Mouse (Mus musculus) neural tube, embryonic 14.5 days (tissue): Measurements from ENCODE around the gene Slc35e3. TPM values are rescaled to one million over a fixed set of nuclear protein-coding genes. Genes with fewer than 3 reads are reported as not detected.

Source experiments
- ATAC-seq: fragments of 200-750 bp; cut with Nextera tagmentation; 2 replicates; pipeline ENCODE4 v1.8.0; 2017; ENCODE audit warnings: low read depth, mild to moderate bottlenecking, moderate TSS enrichment, moderate library complexity
- H3K27ac ChIP-seq: fragments of 300-500 bp; sonication (generic); 2 replicates; pipeline ENCODE4 v1.5.1; 2014; ENCODE audit warnings: low read depth, mild to moderate bottlenecking, control low read depth, low read length, moderate library complexity, mixed read lengths
- H3K27me3 ChIP-seq: fragments of 300-500 bp; sonication (generic); 2 replicates; pipeline ENCODE4 v1.6.1; 2014; ENCODE audit warnings: low read length; ENCODE audit not compliant: control insufficient read depth, insufficient read depth
- H3K36me3 ChIP-seq: fragments of 300-500 bp; sonication (generic); 2 replicates; pipeline ENCODE4 v1.6.1; 2014; ENCODE audit warnings: low read length, mixed read lengths; ENCODE audit not compliant: control insufficient read depth, insufficient read depth
- H3K4me1 ChIP-seq: fragments of 300-500 bp; sonication (generic); 2 replicates; pipeline ENCODE4 v1.6.1; 2014; ENCODE audit warnings: low read length; ENCODE audit not compliant: control insufficient read depth, insufficient read depth
- H3K4me2 ChIP-seq: fragments of 300-500 bp; sonication (generic); 2 replicates; pipeline ENCODE4 v1.6.1; 2014; ENCODE audit warnings: mild to moderate bottlenecking, low read depth, low read length, control low read depth
- H3K4me3 ChIP-seq: fragments of 300-500 bp; sonication (generic); 2 replicates; pipeline ENCODE4 v1.5.1; 2014; ENCODE audit warnings: low read depth, low read length, control low read depth, mixed read lengths
- H3K9ac ChIP-seq: fragments of 300-500 bp; sonication (generic); replicated peaks from 2 replicates; pipeline ENCODE4 v1.6.1; 2014; ENCODE audit warnings: low read depth, mild to moderate bottlenecking, control low read depth, low read length, mixed read lengths
- H3K9me3 ChIP-seq: fragments of 300-500 bp; sonication (generic); 2 replicates; pipeline ENCODE4 v1.6.1; 2016; ENCODE audit warnings: low read length; ENCODE audit not compliant: control insufficient read depth
- WGBS: fragments of 180-500 bp; shearing (Covaris S2); extraction: QIAGEN DNeasy Blood & Tissue Kit; methylation state at CpG from one replicate; pipeline ENCODE4 v1.1.7; 2014; 5-methylcytosine and 5-hydroxymethylcytosine counted together
- polyA plus RNA-seq: library from polyadenylated mRNA; unstranded; fragments of >200 nt; fragmentation: Nextera tagmentation; extraction: Ambion mirVana; gene quantifications from 2 replicates; pipeline ENCODE4 v1.2.1, GENCODE M21; 2014

Slc35e3 gene
- polyA plus RNA-seq, 1 experiment from 2014 or later, result 20.5 TPM

GRCm38 (mm10) chr10:117714928-117715500, 31.2 kb downstream of the Slc35e3 start:
- Histone ChIP-seq H3K27ac (no peak overlapping the region), H3K9ac (no peak overlapping the region), H3K4me2 (no peak overlapping the region), H3K36me3 (no peaks in the 10 kb centered on the region), H3K9me3 (no peaks in the 10 kb centered on the region), H3K4me3 (no peak overlapping the region), H3K27me3 (no peaks in the 10 kb centered on the region), H3K4me1 (peaks cover 4% of the 10 kb centered on the region; the same call in 1 of the 2 replicates)
- WGBS, result 76% methylated on average over 4 of the region's 4 CpGs
- ATAC-seq, result no peak

GRCm38 (mm10) chr10:117714048-117714545, 32.1 kb downstream of the Slc35e3 start:
- Histone ChIP-seq H3K27ac (no peak overlapping the region), H3K4me3 (no peak overlapping the region), H3K9ac (no peak overlapping the region), H3K27me3 (no peaks in the 10 kb centered on the region), H3K36me3 (no peaks in the 10 kb centered on the region), H3K4me1 (peaks cover 9% of the 10 kb centered on the region; the same call in 1 of the 2 replicates), H3K9me3 (no peaks in the 10 kb centered on the region), H3K4me2 (no peak overlapping the region)
- 95% methylated on average over 3 of the region's 3 CpGs for WGBS
- no peak for ATAC-seq

DNA sequence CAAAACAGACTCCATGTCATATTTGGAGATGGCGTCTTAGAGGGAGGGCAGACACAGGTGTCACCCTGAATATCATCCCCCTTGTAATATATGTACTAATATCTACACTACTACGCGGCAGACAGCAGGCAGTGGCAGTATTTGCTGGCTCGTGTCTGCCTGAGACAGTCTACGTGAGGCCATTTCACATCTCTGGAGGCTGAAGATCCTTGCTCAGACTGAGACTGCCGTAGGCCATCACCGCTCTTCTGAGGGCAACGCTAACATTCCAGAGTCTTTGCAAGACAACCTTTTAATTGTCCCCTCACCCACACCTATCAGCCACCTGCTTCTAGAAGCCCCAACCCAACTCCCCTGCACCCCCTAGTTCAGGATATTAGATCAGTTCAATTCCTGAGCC, 32.7 kb downstream of the Slc35e3 start:
- ATAC-seq, result no peak
- Histone ChIP-seq H3K9ac (no peak overlapping the region), H3K27ac (no peak overlapping the region), H3K4me1 (peaks cover 14% of the 10 kb centered on the region; the same call in 1 of the 2 replicates), H3K27me3 (no peaks in the 10 kb centered on the region), H3K4me2 (no peak overlapping the region), H3K9me3 (no peaks in the 10 kb centered on the region), H3K36me3 (no peaks in the 10 kb centered on the region), H3K4me3 (no peak overlapping the region)
- WGBS, result 95% methylated on average over 8 of the region's 8 CpGs

DNA sequence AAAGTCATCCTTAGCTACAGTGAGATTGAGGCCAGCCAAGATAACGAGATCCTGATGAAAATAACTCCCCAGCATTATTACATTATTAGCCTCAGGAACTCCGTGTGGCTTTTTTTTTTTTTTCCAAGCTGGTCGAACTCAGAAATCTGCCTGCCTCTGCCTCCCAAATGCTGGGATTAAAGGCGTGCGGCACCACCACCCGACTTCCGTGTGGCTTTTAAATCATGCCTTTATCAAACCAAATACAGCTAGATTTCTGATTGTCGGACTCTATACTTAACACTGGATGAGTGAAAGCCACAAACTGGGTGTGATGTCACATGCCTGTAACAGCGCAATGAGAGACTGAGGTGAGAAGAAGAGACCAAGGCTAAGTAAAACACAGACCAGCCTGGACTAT, 33.3 kb downstream of the Slc35e3 start:
- H3K4me3 ChIP-seq, result no peak overlapping the region
- 94% methylated on average over 9 of the region's 9 CpGs for WGBS
- ATAC-seq, result no peak

DNA sequence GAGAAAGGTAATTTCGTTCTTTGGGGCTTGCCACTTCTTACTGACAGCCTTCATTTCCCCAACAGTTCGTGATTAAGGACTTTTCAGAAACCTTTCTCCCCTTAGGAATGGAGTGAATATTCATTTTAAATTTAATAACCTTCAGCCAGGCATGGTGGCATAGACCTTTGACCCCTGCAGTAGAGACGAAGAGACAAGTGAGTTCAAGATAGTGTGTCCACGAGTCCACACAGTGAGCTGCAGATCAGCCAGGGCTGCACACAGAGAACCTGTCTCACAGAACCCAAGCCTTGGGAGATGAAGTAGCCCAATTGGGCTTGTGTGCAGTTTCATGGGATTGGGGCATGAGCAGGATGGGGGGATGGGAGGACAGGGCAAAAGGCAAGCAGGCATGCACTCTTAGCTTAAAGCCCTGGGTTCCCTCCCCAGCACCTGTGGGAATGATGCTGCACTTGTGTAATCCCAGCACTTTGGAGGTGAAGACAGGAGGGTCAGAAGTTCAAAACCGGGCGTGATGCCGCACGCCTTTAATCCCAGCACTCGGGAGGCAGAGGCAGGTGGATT, 33.9 kb downstream of the Slc35e3 start:
- Histone ChIP-seq H3K9ac (no peak overlapping the region), H3K9me3 (no peaks in the 10 kb centered on the region), H3K4me1 (peaks cover 14% of the 10 kb centered on the region; the same call in 1 of the 2 replicates), H3K27ac (no peak overlapping the region), H3K36me3 (no peaks in the 10 kb centered on the region; the same call in 1 of the 2 replicates), H3K4me2 (no peak overlapping the region), H3K27me3 (no peaks in the 10 kb centered on the region), H3K4me3 (no peak overlapping the region)
- WGBS, result 90% methylated on average over 9 of the region's 9 CpGs
- ATAC-seq, result no peak

More for the DNA sequence above, 33.3 kb downstream of the Slc35e3 start:
- Histone ChIP-seq H3K4me2 (no peak overlapping the region), H3K9ac (no peak overlapping the region), H3K4me1 (peaks cover 14% of the 10 kb centered on the region; the same call in 1 of the 2 replicates), H3K9me3 (no peaks in the 10 kb centered on the region), H3K36me3 (no peaks in the 10 kb centered on the region), H3K27ac (no peak overlapping the region), H3K27me3 (no peaks in the 10 kb centered on the region)

DNA sequence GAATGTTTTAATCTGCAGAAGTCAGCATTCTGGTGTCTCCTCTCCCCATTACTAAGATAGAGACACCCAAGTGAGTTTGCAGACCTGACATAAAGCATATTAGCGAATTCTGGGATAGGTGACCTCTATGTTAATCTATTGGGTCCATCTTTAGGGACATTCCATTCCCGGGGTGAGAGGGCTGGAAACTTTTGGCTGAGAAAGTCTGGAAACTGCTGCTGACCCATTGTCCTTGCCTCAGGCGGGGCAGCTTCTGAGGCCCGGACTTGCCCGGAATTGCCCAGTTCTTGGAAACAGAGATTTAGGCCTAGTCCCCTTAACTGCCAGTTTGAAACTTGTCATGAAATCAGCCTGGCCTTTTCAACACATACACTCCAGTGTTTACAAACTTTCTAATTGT, 34.8 kb downstream of the Slc35e3 start:
- no peaks in the 10 kb centered on the region for H3K27me3 ChIP-seq
- peak overlapping the region; percentile 93 for H3K4me3 ChIP-seq
- no peak for ATAC-seq
- H3K27ac ChIP-seq, result no peak overlapping the region
- 74% methylated on average over 5 of the region's 5 CpGs for WGBS
- peak overlapping the region; percentile 59 for H3K4me2 ChIP-seq
- no peak overlapping the region for H3K9ac ChIP-seq
- H3K4me1 ChIP-seq, result peaks cover 20% of the 10 kb centered on the region; the same call in 1 of the 2 replicates
- H3K9me3 ChIP-seq, result no peaks in the 10 kb centered on the region
- H3K36me3 ChIP-seq, result no peaks in the 10 kb centered on the region; the same call in 1 of the 2 replicates

DNA sequence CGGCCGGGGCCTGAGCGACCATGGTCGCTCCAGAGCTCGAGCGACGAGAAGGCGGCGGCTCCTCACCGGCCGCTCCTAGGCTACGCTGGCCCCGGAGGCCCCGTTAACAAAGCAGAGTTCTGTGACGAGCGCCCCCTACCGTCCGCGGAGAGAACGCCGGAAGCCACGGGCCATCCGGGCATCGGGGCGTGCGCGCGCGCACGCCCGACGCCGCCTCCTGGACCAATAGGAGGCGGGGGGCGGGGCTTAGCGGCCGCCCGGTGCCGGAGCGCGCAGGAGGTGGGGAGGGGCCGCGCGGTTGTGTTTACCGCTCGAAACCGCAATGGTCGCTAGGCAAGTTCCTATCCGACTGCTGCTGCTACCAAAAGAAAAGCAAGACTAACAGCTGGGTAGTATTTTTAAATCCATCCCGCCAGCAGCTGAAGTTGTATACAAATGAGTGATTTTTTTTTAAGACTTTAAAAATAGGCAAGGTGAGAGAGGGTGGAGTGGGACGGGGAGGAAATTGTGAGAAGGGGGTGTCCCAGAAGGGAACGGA, 35.5 kb downstream of the Slc35e3 start, which contains the start of gene Mdm2:
TSS of gene Mdm2 (minus strand) at position 155 of the 538 bp plus-strand sequence.
- Histone ChIP-seq H3K36me3 (no peaks in the 10 kb centered on the region; the same call in 1 of the 2 replicates), H3K4me2 (peak within 1 kb of the TSS; percentile 81), H3K27me3 (no peaks in the 10 kb centered on the region), H3K9me3 (no peaks in the 10 kb centered on the region), H3K27ac (peak within 1 kb of the TSS; percentile 99), H3K4me3 (peak within 1 kb of the TSS; percentile 93), H3K4me1 (peaks cover 20% of the 10 kb centered on the region; the same call in 1 of the 2 replicates), H3K9ac (peak within 1 kb of the TSS; percentile 100)
- peak; percentile 93 for ATAC-seq
- WGBS, result under 1% methylated on average over 48 of the region's 52 CpGs

GRCm38 (mm10) chr10:117709930-117710603, 36.1 kb downstream of the Slc35e3 start:
- under 1% methylated on average over 44 of the region's 71 CpGs for WGBS
- peak overlapping the region; percentile 93 for H3K4me3 ChIP-seq
- peak overlapping the region; percentile 100 for H3K9ac ChIP-seq
- peaks cover 20% of the 10 kb centered on the region; the same call in 1 of the 2 replicates for H3K4me1 ChIP-seq
- no peaks in the 10 kb centered on the region for H3K27me3 ChIP-seq
- peak; percentile 79 for ATAC-seq
- no peaks in the 10 kb centered on the region for H3K9me3 ChIP-seq
- H3K27ac ChIP-seq, result peak overlapping the region; percentile 99
- H3K4me2 ChIP-seq, result peak overlapping the region; percentile 81
- H3K36me3 ChIP-seq, result peaks cover 2% of the 10 kb centered on the region
